Mouse (Mus musculus): ENCODE data around the gene Sds. TPM values are rescaled to one million over a fixed set of nuclear protein-coding genes. Genes with fewer than 3 reads are reported as not detected.
A peak's percentile ranks its signal among the peaks of the same experiment; 100 is the strongest.

Sds gene
- polyA plus RNA-seq, 1 experiment from 2014 or later, result not detected

DNA sequence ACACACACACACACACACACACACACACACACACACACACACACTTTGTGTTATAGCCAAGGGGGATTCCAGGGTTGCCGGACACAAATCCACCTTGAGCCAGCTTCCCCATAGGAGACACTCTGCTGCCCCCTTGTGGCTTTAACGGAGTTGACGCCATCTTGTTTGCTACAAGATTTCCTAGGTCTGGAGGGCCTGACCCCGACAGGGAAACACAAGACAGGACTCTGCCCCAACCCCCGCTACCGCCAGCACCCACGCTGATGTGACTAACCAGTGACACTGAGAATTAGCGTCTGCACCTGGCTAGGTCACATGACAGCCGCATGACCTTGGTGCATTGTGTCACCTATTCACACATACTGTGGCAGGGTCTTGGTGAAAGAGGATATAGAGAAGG is 18.7 kb upstream of the Sds start:
- H3K9me3 ChIP-seq (ENCODE audit: control insufficient read depth, low read length), result no peaks in the 10 kb centered on the region
- 9% methylated on average over 9 of the region's 9 CpGs for WGBS
- no peak for ATAC-seq (ENCODE audit: insufficient read depth, low FRiP score, low TSS enrichment)

DNA sequence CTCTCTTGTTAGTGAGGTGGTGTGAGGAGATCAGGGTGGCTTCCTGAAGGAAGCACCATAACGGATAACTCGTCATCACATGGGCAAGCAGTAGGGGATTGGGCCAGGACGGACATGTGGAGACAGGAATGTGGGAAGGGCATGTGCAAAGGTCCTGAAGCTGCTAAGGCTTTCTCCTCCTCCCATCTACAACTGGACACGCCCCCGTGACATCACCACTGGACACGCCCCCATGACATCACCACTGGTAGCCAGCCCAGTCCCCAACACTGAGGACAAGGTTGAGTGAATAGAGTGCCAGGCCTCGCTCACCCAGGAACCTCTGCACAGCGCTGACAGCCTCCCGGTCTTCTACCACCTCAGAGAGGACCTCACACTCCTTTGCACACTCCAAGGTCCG is 17.2 kb upstream of the Sds start:
- no peak overlapping the region for H3K4me3 ChIP-seq (ENCODE audit: low read depth, low read length)
- H3K27ac ChIP-seq (ENCODE audit: low read depth, low read length), result no peak overlapping the region
- H3K4me1 ChIP-seq (ENCODE audit: control insufficient read depth, insufficient read depth, low read length), result 0 out of 2 replicates have a peak, but pooled peaks cover 5% of the 10 kb centered on the region
- no peak overlapping the region for H3K9ac ChIP-seq (ENCODE audit: low read length)
- H3K4me2 ChIP-seq (ENCODE audit: low read depth), result no peak overlapping the region
- no peaks in the 10 kb centered on the region for H3K36me3 ChIP-seq (ENCODE audit: control insufficient read depth, insufficient read depth, low read length)
- ATAC-seq (ENCODE audit: insufficient read depth, low FRiP score, low TSS enrichment), result no peak
- 67% methylated on average over 10 of the region's 10 CpGs for WGBS
- DNase-seq (ENCODE audit: low spot score), result no peak
- no peaks in the 10 kb centered on the region for H3K9me3 ChIP-seq (ENCODE audit: control insufficient read depth, low read length)
- 0 out of 2 replicates have a peak, but pooled peaks cover 3% of the 10 kb centered on the region for H3K27me3 ChIP-seq (ENCODE audit: control insufficient read depth, insufficient read depth, low read length)

More for the DNA sequence above, 18.7 kb upstream of the Sds start:
- Histone ChIP-seq H3K4me1 (ENCODE audit: control insufficient read depth, insufficient read depth, low read length) (0 out of 2 replicates have a peak, but pooled peaks cover 5% of the 10 kb centered on the region), H3K27ac (ENCODE audit: low read depth, low read length) (no peak overlapping the region), H3K9ac (ENCODE audit: low read length) (no peak overlapping the region), H3K4me2 (ENCODE audit: low read depth) (no peak overlapping the region), H3K4me3 (ENCODE audit: low read depth, low read length) (no peak overlapping the region), H3K36me3 (ENCODE audit: control insufficient read depth, insufficient read depth, low read length) (no peaks in the 10 kb centered on the region), H3K27me3 (ENCODE audit: control insufficient read depth, insufficient read depth, low read length) (0 out of 2 replicates have a peak, but pooled peaks cover 3% of the 10 kb centered on the region)
- peak; percentile 84 for DNase-seq (ENCODE audit: low spot score)

DNA sequence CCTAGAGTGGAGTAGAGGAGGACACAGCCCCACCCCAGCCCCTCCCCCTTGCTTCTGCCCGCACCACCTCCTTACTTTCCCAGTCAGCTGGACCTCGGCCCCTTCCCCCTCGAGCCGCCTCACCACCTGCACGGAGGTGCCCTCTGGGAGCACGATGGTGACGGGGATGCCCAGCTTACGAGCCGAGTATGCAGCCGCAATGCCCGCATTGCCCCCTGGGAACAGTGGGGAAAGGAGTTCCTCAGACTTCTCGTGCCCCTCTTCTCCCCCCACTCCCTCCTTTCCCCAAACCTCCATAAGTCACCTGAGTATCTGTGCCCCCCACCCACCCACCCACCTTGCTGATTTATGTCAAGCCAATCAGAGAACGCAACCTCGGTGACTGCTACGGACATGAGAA is 14.4 kb upstream of the Sds start:
- no peaks in the 10 kb centered on the region for H3K36me3 ChIP-seq (ENCODE audit: control insufficient read depth, insufficient read depth, low read length)
- H3K9ac ChIP-seq (ENCODE audit: low read length), result no peak overlapping the region
- WGBS, result 75% methylated on average over 15 of the region's 15 CpGs
- H3K4me3 ChIP-seq (ENCODE audit: low read depth, low read length), result no peak overlapping the region
- no peaks in the 10 kb centered on the region for H3K27me3 ChIP-seq (ENCODE audit: control insufficient read depth, insufficient read depth, low read length)
- ATAC-seq (ENCODE audit: insufficient read depth, low FRiP score, low TSS enrichment), result no peak
- DNase-seq (ENCODE audit: low spot score), result no peak
- H3K27ac ChIP-seq (ENCODE audit: low read depth, low read length), result no peak overlapping the region
- 0 out of 2 replicates have a peak, but pooled peaks cover 3% of the 10 kb centered on the region for H3K9me3 ChIP-seq (ENCODE audit: control insufficient read depth, low read length)
- H3K4me2 ChIP-seq (ENCODE audit: low read depth), result no peak overlapping the region
- H3K4me1 ChIP-seq (ENCODE audit: control insufficient read depth, insufficient read depth, low read length), result no peaks in the 10 kb centered on the region

DNA sequence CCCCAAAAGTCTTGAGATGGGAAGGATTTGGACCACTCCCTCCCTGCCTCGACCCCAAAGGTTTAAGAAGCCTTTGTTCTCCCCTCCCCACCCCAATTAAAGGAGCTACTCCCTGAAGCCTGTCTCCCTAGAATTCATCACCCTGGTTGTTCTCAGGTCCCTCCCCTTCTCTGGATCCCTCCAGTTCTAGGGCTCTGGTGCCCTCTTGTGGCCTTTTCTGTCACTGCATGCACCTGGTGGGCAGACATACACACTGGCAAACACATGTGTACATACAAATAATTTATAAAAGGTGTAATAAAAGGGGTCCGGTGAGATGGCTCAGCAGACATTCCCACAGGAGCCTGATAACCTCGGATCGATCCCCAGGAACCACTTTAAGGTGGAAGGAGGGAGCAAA is 12.0 kb upstream of the Sds start:
- DNase-seq (ENCODE audit: low spot score) (no peak), ATAC-seq (ENCODE audit: insufficient read depth, low FRiP score, low TSS enrichment) (no peak)
- no peaks in the 10 kb centered on the region for H3K36me3 ChIP-seq (ENCODE audit: control insufficient read depth, insufficient read depth, low read length)
- no peak overlapping the region for H3K4me2 ChIP-seq (ENCODE audit: low read depth)
- H3K9me3 ChIP-seq (ENCODE audit: control insufficient read depth, low read length), result 0 out of 2 replicates have a peak, but pooled peaks cover 3% of the 10 kb centered on the region
- H3K27me3 ChIP-seq (ENCODE audit: control insufficient read depth, insufficient read depth, low read length), result no peaks in the 10 kb centered on the region
- H3K9ac ChIP-seq (ENCODE audit: low read length), result no peak overlapping the region
- H3K4me3 ChIP-seq (ENCODE audit: low read depth, low read length), result no peak overlapping the region
- H3K27ac ChIP-seq (ENCODE audit: low read depth, low read length), result no peak overlapping the region
- no peaks in the 10 kb centered on the region for H3K4me1 ChIP-seq (ENCODE audit: control insufficient read depth, insufficient read depth, low read length)
- 84% methylated on average over 4 of the region's 4 CpGs for WGBS

DNA sequence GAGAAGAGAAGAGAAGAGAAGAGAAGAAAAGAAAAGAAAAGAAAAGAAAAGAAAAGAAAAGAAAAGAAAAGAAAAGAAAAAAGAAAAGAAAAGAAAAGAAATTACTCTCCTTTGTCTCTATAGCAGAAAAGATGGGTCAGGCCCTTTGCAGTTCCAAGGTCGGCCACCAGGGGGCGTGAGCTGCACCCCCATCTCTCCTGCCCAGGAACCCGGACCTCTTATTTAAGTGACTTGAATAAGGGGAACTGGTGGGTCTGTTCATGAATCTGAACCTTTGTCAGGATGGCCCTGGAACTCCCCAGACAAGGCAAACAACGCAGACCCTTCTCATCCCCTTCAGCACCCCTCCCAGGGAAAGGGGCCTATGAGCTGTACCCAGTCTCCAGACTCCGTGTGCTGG is 11.3 kb upstream of the Sds start:
- Histone ChIP-seq H3K36me3 (ENCODE audit: control insufficient read depth, insufficient read depth, low read length) (no peaks in the 10 kb centered on the region), H3K4me2 (ENCODE audit: low read depth) (no peak overlapping the region), H3K4me1 (ENCODE audit: control insufficient read depth, insufficient read depth, low read length) (no peaks in the 10 kb centered on the region), H3K9ac (ENCODE audit: low read length) (no peak overlapping the region), H3K4me3 (ENCODE audit: low read depth, low read length) (no peak overlapping the region), H3K27me3 (ENCODE audit: control insufficient read depth, insufficient read depth, low read length) (no peaks in the 10 kb centered on the region), H3K9me3 (ENCODE audit: control insufficient read depth, low read length) (0 out of 2 replicates have a peak, but pooled peaks cover 3% of the 10 kb centered on the region), H3K27ac (ENCODE audit: low read depth, low read length) (no peak overlapping the region)
- DNase-seq (ENCODE audit: low spot score) (peak; percentile 32), ATAC-seq (ENCODE audit: insufficient read depth, low FRiP score, low TSS enrichment) (no peak)
- 43% methylated on average over 5 of the region's 5 CpGs for WGBS

DNA sequence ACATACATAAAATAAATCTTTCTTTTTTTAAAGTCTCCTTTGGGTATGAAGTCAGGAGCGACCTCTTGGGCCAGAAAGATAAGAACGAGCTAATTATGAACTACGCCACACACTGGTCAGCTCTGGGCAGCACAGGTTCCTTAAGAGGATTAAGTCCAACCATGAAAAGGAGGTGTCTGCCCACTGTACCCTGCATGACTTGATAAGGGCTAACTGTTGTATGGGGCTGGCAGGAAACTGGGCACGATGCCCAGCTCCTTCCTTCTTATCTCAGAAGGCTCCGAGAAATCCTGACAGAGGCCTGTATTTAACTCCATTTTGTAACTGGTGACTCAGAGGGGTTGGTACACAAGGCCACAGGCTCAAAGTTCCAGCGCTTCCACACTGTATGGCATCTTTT is 10.5 kb upstream of the Sds start:
- Histone ChIP-seq H3K4me2 (ENCODE audit: low read depth) (no peak overlapping the region), H3K9me3 (ENCODE audit: control insufficient read depth, low read length) (0 out of 2 replicates have a peak, but pooled peaks cover 3% of the 10 kb centered on the region)
- WGBS, result 92% methylated on average over 6 of the region's 6 CpGs

DNA sequence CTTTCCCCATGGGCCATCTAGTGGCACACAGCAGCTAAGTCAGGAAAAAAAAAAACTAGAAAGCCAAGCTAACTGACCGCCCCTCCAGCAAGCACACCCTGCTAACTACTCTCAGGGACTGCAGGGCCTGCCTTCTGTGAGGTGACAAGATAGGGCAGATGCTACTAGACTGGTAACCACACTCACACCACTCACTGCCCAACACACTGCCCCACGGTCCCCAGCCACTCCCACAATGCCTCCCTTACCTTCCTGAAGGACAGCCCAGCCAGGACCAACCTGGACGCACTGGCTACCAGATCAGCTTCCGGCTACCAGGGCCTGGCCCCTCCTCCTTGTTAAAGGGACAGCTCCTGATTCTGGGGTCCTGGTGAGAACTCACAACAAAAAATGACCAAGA is 9.3 kb upstream of the Sds start:
- Histone ChIP-seq H3K27ac (ENCODE audit: low read depth, low read length) (no peak overlapping the region), H3K9ac (ENCODE audit: low read length) (no peak overlapping the region), H3K9me3 (ENCODE audit: control insufficient read depth, low read length) (0 out of 2 replicates have a peak, but pooled peaks cover 3% of the 10 kb centered on the region), H3K4me3 (ENCODE audit: low read depth, low read length) (peak overlapping the region; percentile 16; the same call in 1 of the 2 replicates), H3K4me2 (ENCODE audit: low read depth) (peak overlapping the region; percentile 25; the same call in 1 of the 2 replicates), H3K36me3 (ENCODE audit: control insufficient read depth, insufficient read depth, low read length) (no peaks in the 10 kb centered on the region), H3K27me3 (ENCODE audit: control insufficient read depth, insufficient read depth, low read length) (no peaks in the 10 kb centered on the region), H3K4me1 (ENCODE audit: control insufficient read depth, insufficient read depth, low read length) (no peaks in the 10 kb centered on the region)
- WGBS, result 7% methylated on average over 4 of the region's 4 CpGs
- ATAC-seq (ENCODE audit: insufficient read depth, low FRiP score, low TSS enrichment), result no peak
- no peak for DNase-seq (ENCODE audit: low spot score)

More for the DNA sequence above, 10.5 kb upstream of the Sds start:
- no peaks in the 10 kb centered on the region for H3K27me3 ChIP-seq (ENCODE audit: control insufficient read depth, insufficient read depth, low read length)
- ATAC-seq (ENCODE audit: insufficient read depth, low FRiP score, low TSS enrichment) (no peak), DNase-seq (ENCODE audit: low spot score) (no peak)
- H3K4me3 ChIP-seq (ENCODE audit: low read depth, low read length), result no peak overlapping the region
- H3K27ac ChIP-seq (ENCODE audit: low read depth, low read length), result no peak overlapping the region
- no peak overlapping the region for H3K9ac ChIP-seq (ENCODE audit: low read length)
- no peaks in the 10 kb centered on the region for H3K4me1 ChIP-seq (ENCODE audit: control insufficient read depth, insufficient read depth, low read length)
- H3K36me3 ChIP-seq (ENCODE audit: control insufficient read depth, insufficient read depth, low read length), result no peaks in the 10 kb centered on the region

DNA sequence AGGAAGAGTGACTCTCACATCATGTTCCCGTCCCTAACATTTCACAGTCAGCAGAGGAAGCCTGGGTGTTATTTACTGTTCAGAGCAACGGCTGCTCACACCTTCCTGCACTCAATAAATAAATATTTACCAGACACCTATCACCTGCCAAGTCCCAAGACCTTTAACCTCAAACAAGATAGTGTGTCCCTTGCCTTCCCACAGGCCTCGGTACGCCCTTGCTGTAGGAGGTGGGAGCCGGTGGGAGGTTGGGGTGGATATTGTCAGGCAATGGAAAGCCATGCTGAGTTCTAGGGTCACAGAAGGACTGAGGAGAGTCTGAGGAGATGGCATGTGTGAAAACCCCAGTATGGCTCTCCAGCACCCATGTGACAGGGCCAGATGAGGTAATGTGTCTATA is 8.0 kb upstream of the Sds start:
- no peaks in the 10 kb centered on the region for H3K36me3 ChIP-seq (ENCODE audit: control insufficient read depth, insufficient read depth, low read length)
- no peaks in the 10 kb centered on the region for H3K27me3 ChIP-seq (ENCODE audit: control insufficient read depth, insufficient read depth, low read length)
- H3K27ac ChIP-seq (ENCODE audit: low read depth, low read length), result no peak overlapping the region
- no peak overlapping the region for H3K9ac ChIP-seq (ENCODE audit: low read length)
- H3K9me3 ChIP-seq (ENCODE audit: control insufficient read depth, low read length), result 0 out of 2 replicates have a peak, but pooled peaks cover 3% of the 10 kb centered on the region
- DNase-seq (ENCODE audit: low spot score), result no peak
- H3K4me2 ChIP-seq (ENCODE audit: low read depth), result no peak overlapping the region
- H3K4me3 ChIP-seq (ENCODE audit: low read depth, low read length), result no peak overlapping the region
- H3K4me1 ChIP-seq (ENCODE audit: control insufficient read depth, insufficient read depth, low read length), result no peaks in the 10 kb centered on the region
- 80% methylated on average over 5 of the region's 5 CpGs for WGBS
- no peak for ATAC-seq (ENCODE audit: insufficient read depth, low FRiP score, low TSS enrichment)

DNA sequence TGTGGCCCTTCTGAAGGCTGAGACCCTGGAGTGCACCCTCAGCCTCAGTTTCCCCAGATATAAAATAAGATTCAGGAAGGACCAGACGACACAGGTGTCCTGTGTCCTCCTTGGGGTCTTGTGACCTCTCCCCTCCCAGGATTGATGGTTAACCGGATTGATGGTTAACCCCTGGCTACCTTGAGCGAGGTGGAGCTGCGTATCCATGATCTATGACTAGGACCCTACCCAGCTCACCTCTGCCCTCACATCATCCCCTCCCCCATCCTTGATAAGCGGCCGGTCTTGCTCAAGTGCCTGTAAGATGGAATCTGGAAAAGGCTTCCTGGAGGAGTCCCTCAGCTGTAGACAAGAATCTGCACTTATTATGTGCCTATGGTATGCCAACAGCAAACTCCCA is 7.5 kb upstream of the Sds start:
- H3K9ac ChIP-seq (ENCODE audit: low read length), result no peak overlapping the region
- H3K4me3 ChIP-seq (ENCODE audit: low read depth, low read length), result no peak overlapping the region
- H3K4me1 ChIP-seq (ENCODE audit: control insufficient read depth, insufficient read depth, low read length), result no peaks in the 10 kb centered on the region
- WGBS, result 86% methylated on average over 6 of the region's 6 CpGs
- H3K4me2 ChIP-seq (ENCODE audit: low read depth), result no peak overlapping the region
- H3K27me3 ChIP-seq (ENCODE audit: control insufficient read depth, insufficient read depth, low read length), result no peaks in the 10 kb centered on the region
- 0 out of 2 replicates have a peak, but pooled peaks cover 3% of the 10 kb centered on the region for H3K9me3 ChIP-seq (ENCODE audit: control insufficient read depth, low read length)
- ATAC-seq (ENCODE audit: insufficient read depth, low FRiP score, low TSS enrichment) (no peak), DNase-seq (ENCODE audit: low spot score) (no peak)
- no peaks in the 10 kb centered on the region for H3K36me3 ChIP-seq (ENCODE audit: control insufficient read depth, insufficient read depth, low read length)
- no peak overlapping the region for H3K27ac ChIP-seq (ENCODE audit: low read depth, low read length)

Measured in neural tube, embryonic 11.5 days (tissue).